Mouse (Mus musculus) embryonic fibroblast, embryonic 13.5 days (primary cell): ENCODE data around the gene Elmod2.

Experiments
- CTCF ChIP-seq: IDR thresholded peaks from 2 replicates; pipeline ENCODE4 v1.5.1; 2011; ENCODE audit warnings: mild to moderate bottlenecking, control low read depth, low read length, moderate library complexity, borderline replicate concordance; ENCODE audit not compliant: insufficient read depth
- POLR2A ChIP-seq: IDR thresholded peaks from 2 replicates; pipeline ENCODE4 v1.6.1; 2011; ENCODE audit warnings: low read depth, mild to moderate bottlenecking, control low read depth, low read length, moderate library complexity

GRCm38 (mm10) chr8:83327889-83328288, 4.4 kb downstream of the Elmod2 start:
- TF ChIP-seq POLR2A (no peak), CTCF (no peak)
